Mouse (Mus musculus): ENCODE results near the gene Bscl2. TPM values are rescaled to one million over a fixed set of nuclear protein-coding genes. Genes with fewer than 3 reads are reported as not detected.
A peak's percentile ranks its signal among the peaks of the same experiment; 100 is the strongest.
"Not testable (repeated sequence)": the region's sequence is repeated elsewhere in the genome, so short reads cannot be mapped to it uniquely, and the experiment has no call there.

The Bscl2 gene
- polyA plus RNA-seq, 1 experiment, result 92.6 TPM

- TF ChIP-seq POLR2A (IDR thresholded peaks at IDR 0.05; ENCODE audit: borderline replicate concordance, extremely low read depth, insufficient read depth, insufficient read length, poor library complexity, severe bottlenecking) (no peak), CTCF (IDR thresholded peaks at IDR 0.05; ENCODE audit: borderline replicate concordance, extremely low read depth, insufficient read depth, insufficient read length) (no peak)
- DNase-seq (ENCODE audit: low read depth), result no peak
Measured at GRCm38 (mm10) chr19:8832971-8833370, 4.3 kb upstream of the Bscl2 start.

- DNase-seq (ENCODE audit: low read depth), result not testable (repeated sequence)
Measured at GRCm38 (mm10) chr19:8836327-8836726, 940 bp upstream of the Bscl2 start.

GRCm38 (mm10) chr19:8838041-8838730 is 919 bp downstream of the Bscl2 start:
- DNase-seq (ENCODE audit: low read depth), result peak; percentile 65
- TF ChIP-seq POLR2A (IDR thresholded peaks at IDR 0.05; ENCODE audit: borderline replicate concordance, extremely low read depth, insufficient read depth, insufficient read length, poor library complexity, severe bottlenecking), result no peak

GRCm38 (mm10) chr19:8839103-8839907 is 2.0 kb downstream of the Bscl2 start, which contains the start of gene Gng3:
Gene Gng3, minus strand, starts transcription at chr19:8839194.
- TF ChIP-seq CTCF (IDR thresholded peaks at IDR 0.05; ENCODE audit: borderline replicate concordance, extremely low read depth, insufficient read depth, insufficient read length), result no peak
- TF ChIP-seq POLR2A (IDR thresholded peaks at IDR 0.05; ENCODE audit: borderline replicate concordance, extremely low read depth, insufficient read depth, insufficient read length, poor library complexity, severe bottlenecking), result peak; percentile 34; the same call in 1 of the 2 replicates
- peak; percentile 98 for DNase-seq (ENCODE audit: low read depth)

GRCm38 (mm10) chr19:8839908-8840791 is 2.9 kb downstream of the Bscl2 start:
- peak; percentile 82 for DNase-seq (ENCODE audit: low read depth)
- TF ChIP-seq CTCF (IDR thresholded peaks at IDR 0.05; ENCODE audit: borderline replicate concordance, extremely low read depth, insufficient read depth, insufficient read length) (no peak), POLR2A (IDR thresholded peaks at IDR 0.05; ENCODE audit: borderline replicate concordance, extremely low read depth, insufficient read depth, insufficient read length, poor library complexity, severe bottlenecking) (no peak)

- no peak for DNase-seq (ENCODE audit: low read depth)
Measured at GRCm38 (mm10) chr19:8841012-8841411, 3.7 kb downstream of the Bscl2 start.

GRCm38 (mm10) chr19:8842961-8843360 is 5.7 kb downstream of the Bscl2 start:
- TF ChIP-seq POLR2A (IDR thresholded peaks at IDR 0.05; ENCODE audit: borderline replicate concordance, extremely low read depth, insufficient read depth, insufficient read length, poor library complexity, severe bottlenecking), result no peak
- TF ChIP-seq CTCF (IDR thresholded peaks at IDR 0.05; ENCODE audit: borderline replicate concordance, extremely low read depth, insufficient read depth, insufficient read length), result no peak
- no peak for DNase-seq (ENCODE audit: low read depth)

More at GRCm38 (mm10) chr19:8841012-8841411, 3.7 kb downstream of the Bscl2 start:
- TF ChIP-seq POLR2A (IDR thresholded peaks at IDR 0.05; ENCODE audit: borderline replicate concordance, extremely low read depth, insufficient read depth, insufficient read length, poor library complexity, severe bottlenecking), result no peak

- TF ChIP-seq CTCF (IDR thresholded peaks at IDR 0.05; ENCODE audit: borderline replicate concordance, extremely low read depth, insufficient read depth, insufficient read length), result peak; percentile 72; the same call in 1 of the 2 replicates
- no peak for TF ChIP-seq POLR2A (IDR thresholded peaks at IDR 0.05; ENCODE audit: borderline replicate concordance, extremely low read depth, insufficient read depth, insufficient read length, poor library complexity, severe bottlenecking)
Measured at GRCm38 (mm10) chr19:8844371-8845129, 7.3 kb downstream of the Bscl2 start.

GRCm38 (mm10) chr19:8848356-8848755 is 11.1 kb downstream of the Bscl2 start:
- TF ChIP-seq CTCF (IDR thresholded peaks at IDR 0.05; ENCODE audit: borderline replicate concordance, extremely low read depth, insufficient read depth, insufficient read length), result no peak
- TF ChIP-seq POLR2A (IDR thresholded peaks at IDR 0.05; ENCODE audit: borderline replicate concordance, extremely low read depth, insufficient read depth, insufficient read length, poor library complexity, severe bottlenecking), result no peak
- DNase-seq (ENCODE audit: low read depth), result no peak

More at GRCm38 (mm10) chr19:8844371-8845129, 7.3 kb downstream of the Bscl2 start:
- DNase-seq (ENCODE audit: low read depth), result peak; percentile 85

GRCm38 (mm10) chr19:8850402-8850901 is 13.2 kb downstream of the Bscl2 start, which contains the start of gene Lrrn4cl:
Gene Lrrn4cl, plus strand, starts transcription at chr19:8850768.
- TF ChIP-seq CTCF (IDR thresholded peaks at IDR 0.05; ENCODE audit: borderline replicate concordance, extremely low read depth, insufficient read depth, insufficient read length) (no peak), POLR2A (IDR thresholded peaks at IDR 0.05; ENCODE audit: borderline replicate concordance, extremely low read depth, insufficient read depth, insufficient read length, poor library complexity, severe bottlenecking) (no peak)
- peak; percentile 17 for DNase-seq (ENCODE audit: low read depth)

All from brain, embryonic 14.5 days (tissue).